Mouse (Mus musculus): ENCODE results near the gene Oser1. TPM values are rescaled to one million over a fixed set of nuclear protein-coding genes. Genes with fewer than 3 reads are reported as not detected.

Oser1 gene
- total RNA-seq, 2 experiments from 2014 or later: 31.3 to 33.8 TPM

- DNase-seq (ENCODE audit: low spot score in 2 of 2): no peak
These were observed 61.3 kb downstream of the Oser1 start for GRCm38 (mm10) chr2:163362940-163363921.

GRCm38 (mm10) chr2:163360858-163361623 is 63.5 kb downstream of the Oser1 start:
- DNase-seq (ENCODE audit: low spot score in 2 of 2): no peak

- no peak for DNase-seq (ENCODE audit: low spot score in 2 of 2)
These were observed 65.2 kb downstream of the Oser1 start for GRCm38 (mm10) chr2:163359253-163359652.

- no peak for DNase-seq (ENCODE audit: low spot score in 2 of 2)
These were observed 65.8 kb downstream of the Oser1 start for GRCm38 (mm10) chr2:163358662-163359061.

- no peak for DNase-seq (ENCODE audit: low spot score in 2 of 2)
These were observed 68.2 kb downstream of the Oser1 start for GRCm38 (mm10) chr2:163356113-163356840.

Other genes starting within 250 kb of the Oser1 start
- gene Tox2, start 221.6 kb downstream of the Oser1 start, total RNA-seq (2021): 1 to 10 TPM; 1.5 to 1.9 TPM
- 100 to 1,000 TPM; 166 to 199 TPM for gene Jph2, start 26.7 kb downstream of the Oser1 start, total RNA-seq (2021)
- not detected for gene Gdap1l1, start 13.8 kb upstream of the Oser1 start, total RNA-seq (2021)
- 10 to 100 TPM; 19.6 to 21.6 TPM for gene Fitm2, start 47.9 kb upstream of the Oser1 start, total RNA-seq (2021)
- gene R3hdml, start 67.6 kb upstream of the Oser1 start, total RNA-seq (2021): not detected
- under 1 TPM; 0.07 to 0.54 TPM for gene Hnf4a, start 82.1 kb upstream of the Oser1 start, total RNA-seq (2021)
- gene Ttpal, start 177.6 kb upstream of the Oser1 start, total RNA-seq (2021): 10 to 100 TPM; 15.5 to 17.1 TPM
- 100 to 1,000 TPM; 152 to 163 TPM for gene Serinc3, start 220.4 kb upstream of the Oser1 start, total RNA-seq (2021)
- gene Pkig, start 233.7 kb upstream of the Oser1 start, total RNA-seq (2021): 100 to 1,000 TPM; 153 to 176 TPM